Mouse (Mus musculus): ENCODE measurements around the gene Rnf216. TPM values are rescaled to one million over a fixed set of nuclear protein-coding genes. Genes with fewer than 3 reads are reported as not detected.

Gene Rnf216
- total and polyA plus RNA-seq, 2 experiments from 2014 or later, result 27.5 to 40.7 TPM

- Histone ChIP-seq H3K9ac (replicated peaks; ENCODE audit: low read length, poor library complexity, severe bottlenecking) (peak overlapping the region; percentile 87), H3K27me3 (ENCODE audit: insufficient read depth, low read length) (no peaks in the 10 kb centered on the region), H3K36me3 (ENCODE audit: insufficient read depth, low read length) (no peaks in the 10 kb centered on the region), H3K4me3 (ENCODE audit: low read depth, low read length) (peak overlapping the region; percentile 92), H3K4me2 (ENCODE audit: low read depth, low read length, poor library complexity, severe bottlenecking) (peak overlapping the region; percentile 95), H3K4me1 (ENCODE audit: insufficient read depth, low read length) (peaks cover 4% of the 10 kb centered on the region; the same call in 1 of the 2 replicates), H3K27ac (ENCODE audit: low read depth, low read length) (peak overlapping the region; percentile 91), H3K9me3 (ENCODE audit: low read length) (no peaks in the 10 kb centered on the region)
- no peak for TF ChIP-seq CTCF (IDR thresholded peaks at IDR 0.05)
- DNase-seq (ENCODE audit: low spot score), result peak; percentile 55
- peak; percentile 17; the same call in 1 of the 2 replicates for ATAC-seq (ENCODE audit: low FRiP score)
- WGBS, result under 1% methylated on average over 59 of the region's 59 CpGs
Measured at GRCm38 (mm10) chr5:142960775-142961271, 152.0 kb downstream of the Rnf216 start.

- peak within 1 kb of the TSS; percentile 91 for H3K27ac ChIP-seq (ENCODE audit: low read depth, low read length)
- WGBS, result 7% methylated on average over 43 of the region's 44 CpGs
- no peaks in the 10 kb centered on the region for H3K36me3 ChIP-seq (ENCODE audit: insufficient read depth, low read length)
- TF ChIP-seq CTCF (IDR thresholded peaks at IDR 0.05), result peak; percentile 58
- ATAC-seq (ENCODE audit: low FRiP score), result peak; percentile 76
- H3K9me3 ChIP-seq (ENCODE audit: low read length), result no peaks in the 10 kb centered on the region
- H3K4me1 ChIP-seq (ENCODE audit: insufficient read depth, low read length), result 0 out of 2 replicates have a peak, but pooled peaks cover 4% of the 10 kb centered on the region
- peak; percentile 92 for DNase-seq (ENCODE audit: low spot score)
- peak within 1 kb of the TSS; percentile 95 for H3K4me2 ChIP-seq (ENCODE audit: low read depth, low read length, poor library complexity, severe bottlenecking)
- H3K9ac ChIP-seq (replicated peaks; ENCODE audit: low read length, poor library complexity, severe bottlenecking), result peak within 1 kb of the TSS; percentile 87
- peak within 1 kb of the TSS; percentile 92 for H3K4me3 ChIP-seq (ENCODE audit: low read depth, low read length)
- H3K27me3 ChIP-seq (ENCODE audit: insufficient read depth, low read length), result no peaks in the 10 kb centered on the region
Measured at GRCm38 (mm10) chr5:142959576-142960556, 152.9 kb downstream of the Rnf216 start, which contains the start of gene Fscn1. Gene Fscn1, plus strand, starts transcription at chr5:142960343.

- no peak for DNase-seq (ENCODE audit: low spot score)
- Histone ChIP-seq H3K9ac (replicated peaks; ENCODE audit: low read length, poor library complexity, severe bottlenecking) (no peak overlapping the region), H3K4me2 (ENCODE audit: low read depth, low read length, poor library complexity, severe bottlenecking) (no peak overlapping the region), H3K27me3 (ENCODE audit: insufficient read depth, low read length) (no peaks in the 10 kb centered on the region), H3K4me1 (ENCODE audit: insufficient read depth, low read length) (0 out of 2 replicates have a peak, but pooled peaks cover 4% of the 10 kb centered on the region), H3K9me3 (ENCODE audit: low read length) (no peaks in the 10 kb centered on the region), H3K36me3 (ENCODE audit: insufficient read depth, low read length) (no peaks in the 10 kb centered on the region), H3K27ac (ENCODE audit: low read depth, low read length) (no peak overlapping the region), H3K4me3 (ENCODE audit: low read depth, low read length) (no peak overlapping the region)
- no peak for ATAC-seq (ENCODE audit: low FRiP score)
- WGBS, result 62% methylated on average over 4 of the region's 4 CpGs
- no peak for TF ChIP-seq CTCF (IDR thresholded peaks at IDR 0.05)
Measured at GRCm38 (mm10) chr5:142959156-142959555, 153.6 kb downstream of the Rnf216 start.

GRCm38 (mm10) chr5:142958464-142958863 is 154.3 kb downstream of the Rnf216 start:
- DNase-seq (ENCODE audit: low spot score) (no peak), ATAC-seq (ENCODE audit: low FRiP score) (no peak)
- Histone ChIP-seq H3K4me2 (ENCODE audit: low read depth, low read length, poor library complexity, severe bottlenecking) (no peak overlapping the region), H3K4me3 (ENCODE audit: low read depth, low read length) (no peak overlapping the region), H3K27me3 (ENCODE audit: insufficient read depth, low read length) (no peaks in the 10 kb centered on the region), H3K27ac (ENCODE audit: low read depth, low read length) (no peak overlapping the region), H3K9me3 (ENCODE audit: low read length) (no peaks in the 10 kb centered on the region), H3K9ac (replicated peaks; ENCODE audit: low read length, poor library complexity, severe bottlenecking) (no peak overlapping the region), H3K4me1 (ENCODE audit: insufficient read depth, low read length) (0 out of 2 replicates have a peak, but pooled peaks cover under 1% of the 10 kb centered on the region), H3K36me3 (ENCODE audit: insufficient read depth, low read length) (no peaks in the 10 kb centered on the region)
- 92% methylated on average over 14 of the region's 14 CpGs for WGBS
- no peak for TF ChIP-seq CTCF (IDR thresholded peaks at IDR 0.05)

- Histone ChIP-seq H3K9me3 (ENCODE audit: low read length) (no peaks in the 10 kb centered on the region), H3K9ac (replicated peaks; ENCODE audit: low read length, poor library complexity, severe bottlenecking) (no peak overlapping the region), H3K27ac (ENCODE audit: low read depth, low read length) (no peak overlapping the region), H3K36me3 (ENCODE audit: insufficient read depth, low read length) (no peaks in the 10 kb centered on the region), H3K4me3 (ENCODE audit: low read depth, low read length) (no peak overlapping the region), H3K4me1 (ENCODE audit: insufficient read depth, low read length) (no peaks in the 10 kb centered on the region), H3K27me3 (ENCODE audit: insufficient read depth, low read length) (no peaks in the 10 kb centered on the region), H3K4me2 (ENCODE audit: low read depth, low read length, poor library complexity, severe bottlenecking) (no peak overlapping the region)
- WGBS, result 64% methylated on average over 6 of the region's 6 CpGs
- ATAC-seq (ENCODE audit: low FRiP score), result no peak
- no peak for DNase-seq (ENCODE audit: low spot score)
- no peak for TF ChIP-seq CTCF (IDR thresholded peaks at IDR 0.05)
Measured at GRCm38 (mm10) chr5:142956956-142957703, 155.7 kb downstream of the Rnf216 start.
